Comparison of ENCODE assay signal across 10 mouse cellular contexts in the genomic region with DNA sequence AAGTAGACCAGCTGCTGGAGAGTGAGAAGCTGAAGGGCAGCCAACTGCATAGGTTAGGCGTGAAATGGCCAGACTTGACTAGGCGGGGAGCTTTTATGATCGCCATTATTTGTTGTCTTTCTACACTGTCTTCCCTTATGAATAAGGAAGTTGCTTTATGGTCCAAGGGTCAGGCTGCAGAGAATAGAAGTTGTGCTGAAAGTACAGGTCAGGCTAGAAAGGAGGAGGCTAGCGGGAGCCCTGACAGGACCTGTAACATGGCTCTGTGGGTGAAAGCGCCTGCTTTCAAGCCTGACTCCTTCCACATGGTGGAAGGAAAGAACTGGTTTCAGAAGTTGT. TPM values are rescaled to one million over a fixed set of nuclear protein-coding genes. Genes with fewer than 3 reads are reported as not detected.
DNase-seq lines count a peak whose midpoint lies in the region; ATAC-seq and TF ChIP-seq lines count a peak whose summit lies in the region.
"Had no signal": no experiment of that assay in that cellular context is flagged by ENCODE, and none has a peak within 500 bp of the region (broad histone marks: within the 10 kb centered on the region; RNA-seq: fewer than 3 reads in every experiment).

No protein-coding gene starts in this region.

- no peak overlapping the region for H3K4me3 ChIP-seq in hindbrain, embryonic 12.5 days
- H3K4me3 ChIP-seq in hindbrain, embryonic 10.5 days = no peak overlapping the region
- H3K4me3 ChIP-seq in lung, postnatal 0 days (ENCODE audit: low read depth, low read length) = no peak overlapping the region
- H3K4me3 ChIP-seq in intestine, embryonic 16.5 days (ENCODE audit: low read length) = no peak overlapping the region
- no peak overlapping the region for H3K4me3 ChIP-seq in stomach, embryonic 14.5 days (ENCODE audit: low read depth, low read length)

- 0 out of 2 replicates have a peak overlapping the region, but pooled peaks have one; percentile 7 for H3K27ac ChIP-seq in hindbrain, embryonic 12.5 days
- no peak overlapping the region for H3K27ac ChIP-seq in hindbrain, embryonic 10.5 days
- H3K27ac ChIP-seq in lung, postnatal 0 days (ENCODE audit: low read length) = peak overlapping the region; percentile 76
- peak overlapping the region; percentile 80 for H3K27ac ChIP-seq in intestine, embryonic 16.5 days (ENCODE audit: low read length)
- H3K27ac ChIP-seq in stomach, embryonic 14.5 days (ENCODE audit: low read length) = peak overlapping the region; percentile 83

- 77% methylated on average over 5 of the region's 5 CpGs for WGBS in hindbrain, embryonic 12.5 days
- 87% methylated on average over 5 of the region's 5 CpGs for WGBS in hindbrain, embryonic 10.5 days
- WGBS in lung, postnatal 0 days = 52% methylated on average over 5 of the region's 5 CpGs
- WGBS in intestine, embryonic 16.5 days = 35% methylated on average over 5 of the region's 5 CpGs
- WGBS in stomach, embryonic 14.5 days = 25% methylated on average over 5 of the region's 5 CpGs

- no peaks in the 10 kb centered on the region for H3K27me3 ChIP-seq in hindbrain, embryonic 12.5 days
- H3K27me3 ChIP-seq in hindbrain, embryonic 10.5 days (ENCODE audit: insufficient read depth, poor library complexity, severe bottlenecking) = no peaks in the 10 kb centered on the region
- H3K27me3 ChIP-seq in lung, postnatal 0 days (replicated peaks; ENCODE audit: insufficient read depth, low read length) = no peaks in the 10 kb centered on the region
- no peaks in the 10 kb centered on the region for H3K27me3 ChIP-seq in intestine, embryonic 16.5 days (replicated peaks; ENCODE audit: control insufficient read depth, insufficient read depth, low read length)
- H3K27me3 ChIP-seq in stomach, embryonic 14.5 days (ENCODE audit: control insufficient read depth, insufficient read depth, low read length) = no peaks in the 10 kb centered on the region
- H3K27me3 ChIP-seq: CH12.LX had no signal

- H3K4me1 ChIP-seq in hindbrain, embryonic 12.5 days = 0 out of 2 replicates have a peak, but pooled peaks cover 5% of the 10 kb centered on the region
- H3K4me1 ChIP-seq in hindbrain, embryonic 10.5 days (replicated peaks) = 0 out of 2 replicates have a peak, but pooled peaks cover 3% of the 10 kb centered on the region
- no peaks in the 10 kb centered on the region for H3K4me1 ChIP-seq in lung, postnatal 0 days (ENCODE audit: insufficient read depth, low read depth, low read length)
- H3K4me1 ChIP-seq in intestine, embryonic 16.5 days (ENCODE audit: control insufficient read depth, insufficient read depth, low read length) = peaks cover 21% of the 10 kb centered on the region
- H3K4me1 ChIP-seq in stomach, embryonic 14.5 days (ENCODE audit: control insufficient read depth, insufficient read depth, low read length) = peaks cover 18% of the 10 kb centered on the region

- DNase-seq in hindbrain, embryonic 10.5 days (ENCODE audit: low spot score) = no peak
- no peak for DNase-seq in lung, postnatal 0 days (ENCODE audit: low spot score)
- DNase-seq in lung, adult 18-20 months = no peak
- no peak for DNase-seq in frontal cortex, postnatal 14 days (ENCODE audit: low spot score in 2 of 2)
- no peak for DNase-seq in c-Kit-positive CD71-positive TER-119-positive erythroid progenitor cells, embryonic 14.5 days (ENCODE audit: low spot score)
- DNase-seq: thymus, postnatal 25 days had no signal

- peaks cover 76% of the 10 kb centered on the region for H3K36me3 ChIP-seq in hindbrain, embryonic 12.5 days
- peaks cover 96% of the 10 kb centered on the region for H3K36me3 ChIP-seq in hindbrain, embryonic 10.5 days
- peaks cover 28% of the 10 kb centered on the region for H3K36me3 ChIP-seq in lung, postnatal 0 days (ENCODE audit: insufficient read depth, low read length)
- H3K36me3 ChIP-seq in intestine, embryonic 16.5 days (ENCODE audit: control insufficient read depth, insufficient read depth, low read length) = peaks cover 12% of the 10 kb centered on the region
- peaks cover 34% of the 10 kb centered on the region for H3K36me3 ChIP-seq in stomach, embryonic 14.5 days (ENCODE audit: control insufficient read depth, insufficient read depth, low read length)

- no peak for TF ChIP-seq EP300 in lung, postnatal 0 days (IDR thresholded peaks at IDR 0.05)

- H3K4me2 ChIP-seq in hindbrain, embryonic 12.5 days (replicated peaks) = no peak overlapping the region
- H3K4me2 ChIP-seq in lung, postnatal 0 days (replicated peaks; ENCODE audit: low read depth, low read length) = peak overlapping the region; percentile 9; the same call in 1 of the 2 replicates
- H3K4me2 ChIP-seq in intestine, embryonic 16.5 days (ENCODE audit: low read depth, low read length) = no peak overlapping the region
- no peak overlapping the region for H3K4me2 ChIP-seq in stomach, embryonic 14.5 days (replicated peaks; ENCODE audit: low read depth, low read length)

- no peak overlapping the region for H3K9ac ChIP-seq in hindbrain, embryonic 12.5 days
- H3K9ac ChIP-seq in lung, postnatal 0 days (replicated peaks; ENCODE audit: low read depth) = no peak overlapping the region
- peak overlapping the region; percentile 44; the same call in 1 of the 2 replicates for H3K9ac ChIP-seq in intestine, embryonic 16.5 days (ENCODE audit: low read depth, low read length)
- H3K9ac ChIP-seq in stomach, embryonic 14.5 days (replicated peaks; ENCODE audit: low read depth, low read length) = no peak overlapping the region; the same call in 1 of the 2 replicates

- no peaks in the 10 kb centered on the region for H3K9me3 ChIP-seq in hindbrain, embryonic 12.5 days (replicated peaks)
- no peaks in the 10 kb centered on the region for H3K9me3 ChIP-seq in hindbrain, embryonic 10.5 days
- H3K9me3 ChIP-seq in lung, postnatal 0 days (ENCODE audit: low read length) = no peaks in the 10 kb centered on the region
- H3K9me3 ChIP-seq in intestine, embryonic 16.5 days (ENCODE audit: control insufficient read depth, low read length) = no peaks in the 10 kb centered on the region
- H3K9me3 ChIP-seq in stomach, embryonic 14.5 days (ENCODE audit: control insufficient read depth, low read depth, low read length) = no peaks in the 10 kb centered on the region

- TF ChIP-seq CTCF in lung, postnatal 0 days (IDR thresholded peaks at IDR 0.05) = no peak

- ATAC-seq in hindbrain, embryonic 12.5 days (ENCODE audit: low FRiP score) = no peak; the same call in 1 of the 2 replicates
- ATAC-seq in lung, postnatal 0 days = no peak
- peak; percentile 91 for ATAC-seq in intestine, embryonic 16.5 days
- no peak; the same call in 1 of the 2 replicates for ATAC-seq in stomach, embryonic 14.5 days (ENCODE audit: insufficient number of reproducible peaks, insufficient read depth, low FRiP score, low read depth)

RNA-seq across cellular contexts. Expression of a gene that starts 28.4 kb away (rescaled TPM):
- 4.5 and 5.0 TPM in 2 replicates for polyA plus RNA-seq in hindbrain, embryonic 12.5 days (2016; fragmentation: Nextera tagmentation; extraction: Ambion mirVana)
- 3.0 and 3.2 TPM in 2 replicates for polyA plus RNA-seq in hindbrain, embryonic 10.5 days (2016; fragmentation: Nextera tagmentation; extraction: Ambion mirVana)
- polyA plus RNA-seq in lung, postnatal 0 days (2015; fragmentation: Nextera tagmentation; extraction: Ambion mirVana) = 2.1 TPM in 2 replicates
- 1.8 and 2.0 TPM in 2 replicates for polyA plus RNA-seq in intestine, embryonic 16.5 days (2015; fragmentation: Nextera tagmentation; extraction: Ambion mirVana)
- polyA plus RNA-seq in stomach, embryonic 14.5 days (2014; fragmentation: Nextera tagmentation; extraction: Ambion mirVana) = 6.6 and 8.5 TPM in 2 replicates

RNA-seq across cellular contexts. Expression of a gene that starts 48.5 kb away (rescaled TPM):
- polyA plus RNA-seq in hindbrain, embryonic 12.5 days (2016; fragmentation: Nextera tagmentation; extraction: Ambion mirVana) = 22.3 and 24.2 TPM in 2 replicates
- 11.8 and 14.4 TPM in 2 replicates for polyA plus RNA-seq in hindbrain, embryonic 10.5 days (2016; fragmentation: Nextera tagmentation; extraction: Ambion mirVana)
- polyA plus RNA-seq in lung, postnatal 0 days (2015; fragmentation: Nextera tagmentation; extraction: Ambion mirVana) = 24.9 and 26.2 TPM in 2 replicates
- polyA plus RNA-seq in intestine, embryonic 16.5 days (2015; fragmentation: Nextera tagmentation; extraction: Ambion mirVana) = 23.7 and 25.0 TPM in 2 replicates
- 21.9 and 26.5 TPM in 2 replicates for polyA plus RNA-seq in stomach, embryonic 14.5 days (2014; fragmentation: Nextera tagmentation; extraction: Ambion mirVana)
